Mouse (Mus musculus) ES-E14 (cell line): Measurements from ENCODE around the gene Palm. TPM values are rescaled to one million over a fixed set of nuclear protein-coding genes. Genes with fewer than 3 reads are reported as not detected.

Source experiments
- DNase-seq: peaks from one replicate; pipeline ENCODE4 v3.0.0-alpha.2; 2013; ENCODE audit warnings: low read depth, low spot score
- H3K27ac ChIP-seq: 2 replicates; pipeline ENCODE4 v1.5.1; 2012; ENCODE audit warnings: low read depth, mild to moderate bottlenecking, low read length, moderate library complexity, mixed read lengths; ENCODE audit not compliant: poor library complexity, insufficient read depth, severe bottlenecking
- H3K36me3 ChIP-seq: 2 replicates; pipeline ENCODE4 v1.6.1; 2012; ENCODE audit warnings: mild to moderate bottlenecking, low read length, moderate library complexity, mixed read lengths; ENCODE audit not compliant: control insufficient read depth, poor library complexity, insufficient read depth, severe bottlenecking
- H3K4me1 ChIP-seq, 2 experiments: fragments of 150-350 bp in 1 of 2; sonication (generic) in 1 of 2; 2 replicates each; pipeline ENCODE4 v1.6.1; 2012; ENCODE audit warnings: low read length in 2 of 2, mild to moderate bottlenecking in 1 of 2, mixed read lengths in 1 of 2; ENCODE audit not compliant: control insufficient read depth in 2 of 2, insufficient read depth in 2 of 2, poor library complexity in 1 of 2
- H3K4me3 ChIP-seq, 2 experiments: fragments of 150-350 bp in 1 of 2; sonication (generic) in 1 of 2; 2 replicates each; pipeline ENCODE4 v1.5.1; 2012; ENCODE audit warnings: low read length in 2 of 2, low read depth in 1 of 2, mild to moderate bottlenecking in 1 of 2, mixed read lengths in 1 of 2; ENCODE audit not compliant: insufficient read depth in 1 of 2, poor library complexity in 1 of 2, severe bottlenecking in 1 of 2
- H3K9ac ChIP-seq: 2 replicates; pipeline ENCODE4 v1.6.1; 2012; ENCODE audit warnings: low read depth, mild to moderate bottlenecking, low read length, mixed read lengths; ENCODE audit not compliant: poor library complexity, insufficient read depth, severe bottlenecking
- H3K9me3 ChIP-seq: fragments of 150-350 bp; sonication (generic); 2 replicates; pipeline ENCODE4 v1.6.1; 2012; ENCODE audit warnings: low read depth, mild to moderate bottlenecking, low read length; ENCODE audit not compliant: control insufficient read depth, insufficient read depth
- CHD2 ChIP-seq: IDR thresholded peaks from 2 replicates; pipeline ENCODE4 v1.6.1; 2014; ENCODE audit warnings: mild to moderate bottlenecking, low read depth, low read length, inconsistent platforms
- HCFC1 ChIP-seq: IDR thresholded peaks from 2 replicates; pipeline ENCODE4 v1.6.1; 2012; ENCODE audit warnings: low read length, inconsistent platforms, borderline replicate concordance; ENCODE audit not compliant: insufficient read depth
- MAFK ChIP-seq: IDR thresholded peaks from 2 replicates; pipeline ENCODE4 v1.6.1; 2014; ENCODE audit warnings: mild to moderate bottlenecking, low read depth, low read length, inconsistent platforms; ENCODE audit not compliant: insufficient read depth
- ZC3H11A ChIP-seq: IDR thresholded peaks from 2 replicates; pipeline ENCODE4 v1.6.1; 2012; ENCODE audit warnings: low read depth, mild to moderate bottlenecking, inconsistent platforms, low read length, borderline replicate concordance
- ZNF384 ChIP-seq: IDR thresholded peaks from 2 replicates; pipeline ENCODE4 v1.6.1; 2012; ENCODE audit warnings: low read depth, low read length, inconsistent platforms
- in situ Hi-C, 2 experiments: fragments of 600-800 bp; cut with MboI; formaldehyde crosslinking; loops; one replicate each; pipeline ENCODE4 v1.15.1; 2025; ENCODE audit warnings: low sequenced_read_pairs in 2 of 2, inconsistent platforms in 1 of 2; ENCODE audit not compliant: unreplicated experiment in 2 of 2
- total RNA-seq: library from RNA; depleted of rRNA; stranded (reverse); fragments of 300-350 nt; gene quantifications from 2 replicates; pipeline ENCODE4 v1.2.3, GENCODE M21; 2012

Palm gene
- total RNA-seq, 1 experiment: 10.7 TPM

GRCm38 (mm10) chr10:79860079-79860911 lies 66.9 kb downstream of the Palm start:
- no peaks in the 10 kb centered on the region for H3K9me3 ChIP-seq
- H3K27ac ChIP-seq: no peak overlapping the region
- peaks cover 77% of the 10 kb centered on the region for H3K36me3 ChIP-seq
- no peak for DNase-seq
- no peak overlapping the region for H3K4me3 ChIP-seq
- H3K9ac ChIP-seq: no peak overlapping the region
- peaks cover 0 to 35% of the 10 kb centered on the region in 2 experiments; a peak in 1 of 4 replicates for H3K4me1 ChIP-seq
- in situ Hi-C loops: no loop called here
- TF ChIP-seq HCFC1 (no peak), MAFK (no peak), CHD2 (no peak), ZC3H11A (no peak), ZNF384 (no peak)

- no peak overlapping the region for H3K27ac ChIP-seq
- H3K4me3 ChIP-seq: no peak overlapping the region
- peaks cover 0 to 32% of the 10 kb centered on the region in 2 experiments; a peak in 1 of 4 replicates for H3K4me1 ChIP-seq
- H3K36me3 ChIP-seq: peaks cover 71% of the 10 kb centered on the region
- no peaks in the 10 kb centered on the region for H3K9me3 ChIP-seq
- in situ Hi-C loops: no loop called here
- DNase-seq: no peak
- no peak overlapping the region for H3K9ac ChIP-seq
- no peak for TF ChIP-seq ZNF384
- TF ChIP-seq MAFK: no peak
- no peak for TF ChIP-seq HCFC1
- no peak for TF ChIP-seq CHD2
- TF ChIP-seq ZC3H11A: no peak
Measured at GRCm38 (mm10) chr10:79861230-79862048, 68.1 kb downstream of the Palm start.

DNA sequence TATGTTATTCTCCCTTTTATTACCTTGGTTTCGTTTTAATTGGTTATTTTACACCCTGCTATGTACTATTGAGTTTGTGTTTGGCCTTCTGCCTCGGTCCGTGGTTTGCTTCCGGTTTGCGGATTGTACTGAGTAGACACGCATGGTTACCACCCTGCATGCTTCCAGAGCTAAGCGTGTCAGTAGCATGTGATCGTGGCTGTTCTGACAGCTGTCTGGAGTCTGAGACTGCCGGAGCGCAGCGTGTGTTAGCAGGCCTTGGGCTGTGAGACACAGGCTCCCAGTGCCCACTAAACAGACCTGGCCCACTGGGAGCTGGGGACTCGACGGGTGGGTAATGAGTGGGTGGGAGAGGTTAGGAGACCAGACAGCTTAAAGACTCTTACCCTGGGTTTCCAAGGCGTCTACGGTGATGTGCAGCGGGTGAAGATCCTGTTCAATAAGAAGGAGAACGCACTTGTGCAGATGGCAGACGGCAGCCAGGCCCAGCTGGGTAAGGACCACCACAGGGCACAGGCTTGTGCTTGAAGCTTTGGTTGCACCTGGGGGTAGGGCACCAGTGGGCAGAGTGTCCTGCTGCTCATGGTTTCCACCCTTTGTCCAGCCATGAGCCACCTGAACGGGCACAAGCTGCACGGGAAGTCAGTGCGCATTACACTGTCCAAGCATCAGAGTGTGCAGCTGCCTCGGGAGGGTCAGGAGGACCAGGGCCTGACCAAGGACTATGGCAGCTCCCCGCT lies 68.8 kb downstream of the Palm start:
- no peak for TF ChIP-seq HCFC1
- TF ChIP-seq ZC3H11A: no peak
- no peak for TF ChIP-seq ZNF384
- TF ChIP-seq CHD2: no peak
- no peak for TF ChIP-seq MAFK
- in situ Hi-C loops: no loop called here
- DNase-seq: no peak
- H3K9me3 ChIP-seq: no peaks in the 10 kb centered on the region
- H3K4me1 ChIP-seq: peaks cover 0 to 29% of the 10 kb centered on the region in 2 experiments; a peak in 1 of 4 replicates
- H3K27ac ChIP-seq: no peak overlapping the region
- H3K4me3 ChIP-seq: no peak overlapping the region
- no peak overlapping the region for H3K9ac ChIP-seq
- H3K36me3 ChIP-seq: peaks cover 63% of the 10 kb centered on the region

DNA sequence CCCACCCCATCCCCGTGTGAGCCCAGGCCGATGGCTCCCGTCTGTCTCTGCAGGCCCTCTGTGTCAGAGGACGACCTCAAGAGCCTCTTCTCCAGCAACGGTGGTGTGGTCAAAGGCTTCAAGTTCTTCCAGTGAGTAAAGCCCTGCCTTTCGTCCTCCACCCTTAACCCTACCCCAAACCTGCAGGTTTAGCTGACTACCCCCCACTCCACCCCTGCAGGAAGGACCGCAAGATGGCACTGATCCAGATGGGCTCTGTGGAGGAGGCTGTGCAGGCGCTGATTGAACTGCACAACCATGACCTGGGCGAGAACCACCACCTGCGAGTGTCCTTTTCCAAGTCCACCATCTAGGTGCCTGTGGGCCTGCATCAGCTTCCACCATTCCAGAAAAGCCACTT lies 69.6 kb downstream of the Palm start:
- Histone ChIP-seq H3K4me3 (no peak overlapping the region), H3K9me3 (no peaks in the 10 kb centered on the region), H3K4me1 (peaks cover 0 to 23% of the 10 kb centered on the region in 2 experiments; a peak in 1 of 4 replicates), H3K9ac (no peak overlapping the region), H3K36me3 (peaks cover 56% of the 10 kb centered on the region), H3K27ac (no peak overlapping the region)
- in situ Hi-C loops: no loop called here
- no peak for TF ChIP-seq ZC3H11A
- no peak for TF ChIP-seq HCFC1
- TF ChIP-seq CHD2: no peak
- TF ChIP-seq MAFK: no peak
- TF ChIP-seq ZNF384: no peak
- no peak for DNase-seq
